Mouse (Mus musculus): Measurements from ENCODE around the gene Gm10392. TPM values are rescaled to one million over a fixed set of nuclear protein-coding genes. Genes with fewer than 3 reads are reported as not detected.

Gene Gm10392
- polyA plus RNA-seq, 1 experiment from 2014 or later: not detected

GRCm38 (mm10) chr11:77468397-77468796 is 50.6 kb downstream of the Gm10392 start:
- ATAC-seq (ENCODE audit: low read depth): no peak
- Histone ChIP-seq H3K9me3 (ENCODE audit: control insufficient read depth, low read length) (no peaks in the 10 kb centered on the region), H3K9ac (ENCODE audit: low read length) (no peak overlapping the region), H3K4me3 (ENCODE audit: low read length) (no peak overlapping the region), H3K27me3 (ENCODE audit: control insufficient read depth, insufficient read depth, low read depth, low read length) (peaks cover 30% of the 10 kb centered on the region), H3K4me1 (replicated peaks; ENCODE audit: control insufficient read depth, insufficient read depth, low read length) (peaks cover 13% of the 10 kb centered on the region; the same call in 1 of the 2 replicates), H3K4me2 (ENCODE audit: low read depth, low read length) (no peak overlapping the region), H3K27ac (ENCODE audit: low read length) (no peak overlapping the region), H3K36me3 (ENCODE audit: control insufficient read depth, insufficient read depth, low read length) (peaks cover 12% of the 10 kb centered on the region; the same call in 1 of the 2 replicates)
- 80% methylated on average over 9 of the region's 9 CpGs for WGBS

GRCm38 (mm10) chr11:77467784-77468183 is 51.2 kb downstream of the Gm10392 start:
- H3K36me3 ChIP-seq (ENCODE audit: control insufficient read depth, insufficient read depth, low read length): peaks cover 12% of the 10 kb centered on the region; the same call in 1 of the 2 replicates
- ATAC-seq (ENCODE audit: low read depth): peak; percentile 11; the same call in 1 of the 2 replicates
- H3K9me3 ChIP-seq (ENCODE audit: control insufficient read depth, low read length): no peaks in the 10 kb centered on the region
- H3K4me2 ChIP-seq (ENCODE audit: low read depth, low read length): peak overlapping the region; percentile 38
- peaks cover 15% of the 10 kb centered on the region; the same call in 1 of the 2 replicates for H3K4me1 ChIP-seq (replicated peaks; ENCODE audit: control insufficient read depth, insufficient read depth, low read length)
- WGBS: 13% methylated on average over 20 of the region's 20 CpGs
- H3K27me3 ChIP-seq (ENCODE audit: control insufficient read depth, insufficient read depth, low read depth, low read length): peaks cover 37% of the 10 kb centered on the region
- no peak overlapping the region for H3K9ac ChIP-seq (ENCODE audit: low read length)
- no peak overlapping the region for H3K4me3 ChIP-seq (ENCODE audit: low read length)
- no peak overlapping the region for H3K27ac ChIP-seq (ENCODE audit: low read length)

DNA sequence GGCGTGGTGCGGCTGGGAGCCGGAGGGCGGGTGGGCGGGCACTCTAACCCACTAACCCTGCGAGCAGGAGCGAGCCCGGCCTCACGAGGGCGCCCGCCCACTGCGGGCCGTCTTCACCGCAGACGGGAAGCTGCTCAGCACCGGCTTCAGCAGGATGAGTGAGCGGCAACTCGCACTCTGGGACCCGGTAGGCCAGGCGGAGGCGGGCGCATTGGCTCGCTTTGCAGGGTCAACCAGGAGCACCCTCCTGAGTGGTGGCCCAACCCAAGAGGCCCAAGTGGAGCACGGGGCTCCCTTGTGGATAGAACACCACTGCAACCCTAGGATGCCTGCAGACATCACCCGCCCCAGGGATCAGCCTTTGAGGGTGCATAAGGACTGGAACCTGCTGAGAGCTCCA is 51.8 kb downstream of the Gm10392 start:
- Histone ChIP-seq H3K4me2 (ENCODE audit: low read depth, low read length) (peak overlapping the region; percentile 34), H3K4me1 (replicated peaks; ENCODE audit: control insufficient read depth, insufficient read depth, low read length) (peaks cover 19% of the 10 kb centered on the region), H3K27ac (ENCODE audit: low read length) (no peak overlapping the region), H3K36me3 (ENCODE audit: control insufficient read depth, insufficient read depth, low read length) (peaks cover 9% of the 10 kb centered on the region; the same call in 1 of the 2 replicates), H3K4me3 (ENCODE audit: low read length) (no peak overlapping the region), H3K9me3 (ENCODE audit: control insufficient read depth, low read length) (no peaks in the 10 kb centered on the region), H3K27me3 (ENCODE audit: control insufficient read depth, insufficient read depth, low read depth, low read length) (peaks cover 40% of the 10 kb centered on the region), H3K9ac (ENCODE audit: low read length) (no peak overlapping the region)
- whole genome bisulfite sequencing: 2% methylated on average over 25 of the region's 25 CpGs
- ATAC-seq (ENCODE audit: low read depth): peak; percentile 42

Other genes with a start within 250 kb of the Gm10392 start
- gene Coro6, start 56.8 kb downstream of the Gm10392 start, polyA plus RNA-seq (2015; fragmentation: Nextera tagmentation; extraction: Ambion mirVana): 1.3 and 1.5 TPM in 2 replicates
- 2.8 and 3.0 TPM in 2 replicates for gene Ankrd13b, start 29.5 kb downstream of the Gm10392 start, polyA plus RNA-seq (2015; fragmentation: Nextera tagmentation; extraction: Ambion mirVana)
- 9.1 and 9.2 TPM in 2 replicates for gene Git1, start 25.6 kb downstream of the Gm10392 start, polyA plus RNA-seq (2015; fragmentation: Nextera tagmentation; extraction: Ambion mirVana)
- gene Abhd15, start 4.1 kb downstream of the Gm10392 start, polyA plus RNA-seq (2015; fragmentation: Nextera tagmentation; extraction: Ambion mirVana): 3.9 and 4.0 TPM in 2 replicates
- 31.3 and 32.2 TPM in 2 replicates for gene Trp53i13, start 3.2 kb downstream of the Gm10392 start, polyA plus RNA-seq (2015; fragmentation: Nextera tagmentation; extraction: Ambion mirVana)
- 14.8 and 14.9 TPM in 2 replicates for gene Taok1, start 88.6 kb upstream of the Gm10392 start, polyA plus RNA-seq (2015; fragmentation: Nextera tagmentation; extraction: Ambion mirVana)
- 4.3 and 4.7 TPM in 2 replicates for gene Nufip2, start 167.0 kb upstream of the Gm10392 start, polyA plus RNA-seq (2015; fragmentation: Nextera tagmentation; extraction: Ambion mirVana)
- not detected in 2 replicates for gene Cryba1, start 206.1 kb upstream of the Gm10392 start, polyA plus RNA-seq (2015; fragmentation: Nextera tagmentation; extraction: Ambion mirVana)
- 39.0 and 42.1 TPM in 2 replicates for gene Myo18a, start 244.0 kb upstream of the Gm10392 start, polyA plus RNA-seq (2015; fragmentation: Nextera tagmentation; extraction: Ambion mirVana)